Mouse (Mus musculus): Measurements from ENCODE around the gene Gm4513.
"Not testable (repeated sequence)": the region's sequence is repeated elsewhere in the genome, so short reads cannot be mapped to it uniquely, and the experiment has no call there.

Gm4513 gene

GRCm38 (mm10) chr7:20598921-20599320 is at the start of gene Gm4513:
Gm4513 (minus strand) TSS chr7:20599021.
- DNase-seq, result not testable (repeated sequence)

- not testable (repeated sequence) for DNase-seq
Observed at GRCm38 (mm10) chr7:20576141-20576540, 22.7 kb downstream of the Gm4513 start, which contains the start of gene Gm4141. Gm4141 (minus strand) TSS chr7:20576241.

- not testable (repeated sequence) for DNase-seq
Observed at GRCm38 (mm10) chr7:20545657-20546056, 53.2 kb downstream of the Gm4513 start, which contains the start of gene Gm5726. Gm5726 (minus strand) TSS chr7:20545757.
